Mouse (Mus musculus) thymus, postnatal 14 days (tissue): ENCODE results near the gene Dnah7b.
"Not testable (repeated sequence)": the region's sequence is repeated elsewhere in the genome, so short reads cannot be mapped to it uniquely, and the experiment has no call there.

Source experiments
- DNase-seq: peaks from one replicate; pipeline ENCODE4 v3.0.0; 2021

Dnah7b gene

DNA sequence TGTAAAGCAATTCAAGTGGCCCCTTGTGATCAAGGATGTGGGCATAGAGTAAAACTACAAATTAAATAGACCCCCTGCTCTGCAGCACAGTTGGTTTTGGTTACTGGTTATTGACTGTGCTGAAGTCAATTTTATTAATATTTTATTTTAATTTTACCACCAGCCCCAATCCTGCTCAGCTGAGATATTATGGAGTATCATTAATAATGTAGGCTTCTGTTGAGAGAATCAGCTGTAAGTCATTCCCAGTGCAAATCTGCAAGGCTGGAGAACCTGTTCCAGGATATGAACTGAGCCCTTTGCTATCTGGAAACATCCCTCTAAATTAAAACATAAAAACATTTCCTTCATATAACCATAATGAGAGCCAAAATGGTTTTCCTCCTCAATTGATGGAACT, 259.8 kb downstream of the Dnah7b start:
- not testable (repeated sequence) for DNase-seq

DNA sequence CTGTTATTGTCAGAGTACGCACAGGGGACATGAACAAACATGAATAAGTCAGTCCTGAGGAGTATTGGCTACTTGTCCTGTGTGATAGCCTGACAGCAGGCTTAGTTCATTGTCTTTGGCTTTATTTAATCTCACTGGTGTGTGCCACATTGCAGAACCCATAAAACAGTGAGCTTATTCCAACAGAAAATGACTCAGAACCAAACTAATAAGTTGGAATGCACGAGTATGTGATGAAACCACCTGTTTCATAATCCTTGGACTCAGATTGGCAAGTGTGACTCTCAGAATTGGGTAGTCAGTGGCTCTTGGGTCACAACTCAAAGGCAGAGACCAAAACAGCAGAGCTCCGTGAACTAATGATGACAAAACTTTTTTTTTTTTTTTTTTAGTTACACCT, 279.2 kb downstream of the Dnah7b start:
- DNase-seq, result not testable (repeated sequence)

DNA sequence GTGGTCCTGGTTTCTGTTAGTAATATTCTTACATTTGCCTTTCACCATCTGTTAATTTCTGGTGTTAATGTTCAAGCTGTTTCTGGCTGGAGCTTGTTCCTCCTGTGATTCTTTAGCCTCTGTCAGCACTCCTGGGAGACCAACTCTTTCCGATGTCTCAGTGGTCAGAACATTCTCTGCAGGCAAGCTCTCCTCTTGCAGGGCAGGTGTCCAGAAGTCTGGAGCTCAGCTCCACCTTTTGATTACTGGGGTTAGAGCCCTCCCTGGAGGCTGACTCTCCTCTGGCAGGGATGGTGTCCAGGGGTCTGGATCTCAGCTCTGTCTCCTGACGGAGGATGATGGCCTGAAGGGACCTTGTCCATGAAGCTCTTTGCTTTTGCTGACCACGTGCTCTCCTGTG, 314.5 kb downstream of the Dnah7b start:
- DNase-seq, result not testable (repeated sequence)

DNA sequence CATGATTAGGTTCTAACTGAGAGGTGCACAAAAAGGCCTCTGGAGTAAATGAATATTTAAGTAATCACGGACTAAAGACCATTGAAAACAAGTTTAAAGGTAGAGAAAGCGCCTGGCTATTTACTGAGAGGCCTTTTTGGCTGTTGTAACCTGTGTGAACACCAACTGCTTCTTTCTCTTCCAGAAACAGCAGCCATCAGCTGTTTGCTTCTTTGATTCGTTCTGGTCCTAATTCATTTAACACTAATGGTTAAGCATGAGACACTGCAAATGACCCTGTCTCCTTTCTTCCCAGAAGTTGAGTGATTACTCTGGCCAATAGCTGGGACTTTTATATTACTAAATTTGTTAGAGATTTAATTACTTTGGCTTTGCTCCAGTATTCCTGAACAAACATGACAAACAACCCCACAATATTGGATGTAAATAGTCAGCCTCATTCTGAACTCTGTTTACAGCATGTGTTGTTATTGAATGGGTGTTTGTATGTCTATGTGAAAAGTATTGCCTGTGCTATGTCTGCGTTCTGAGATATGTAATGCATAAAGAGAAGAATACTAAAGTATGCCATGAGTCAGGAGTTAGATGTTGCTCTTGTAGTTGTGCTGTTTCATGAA, 328.7 kb downstream of the Dnah7b start:
- not testable (repeated sequence) for DNase-seq

DNA sequence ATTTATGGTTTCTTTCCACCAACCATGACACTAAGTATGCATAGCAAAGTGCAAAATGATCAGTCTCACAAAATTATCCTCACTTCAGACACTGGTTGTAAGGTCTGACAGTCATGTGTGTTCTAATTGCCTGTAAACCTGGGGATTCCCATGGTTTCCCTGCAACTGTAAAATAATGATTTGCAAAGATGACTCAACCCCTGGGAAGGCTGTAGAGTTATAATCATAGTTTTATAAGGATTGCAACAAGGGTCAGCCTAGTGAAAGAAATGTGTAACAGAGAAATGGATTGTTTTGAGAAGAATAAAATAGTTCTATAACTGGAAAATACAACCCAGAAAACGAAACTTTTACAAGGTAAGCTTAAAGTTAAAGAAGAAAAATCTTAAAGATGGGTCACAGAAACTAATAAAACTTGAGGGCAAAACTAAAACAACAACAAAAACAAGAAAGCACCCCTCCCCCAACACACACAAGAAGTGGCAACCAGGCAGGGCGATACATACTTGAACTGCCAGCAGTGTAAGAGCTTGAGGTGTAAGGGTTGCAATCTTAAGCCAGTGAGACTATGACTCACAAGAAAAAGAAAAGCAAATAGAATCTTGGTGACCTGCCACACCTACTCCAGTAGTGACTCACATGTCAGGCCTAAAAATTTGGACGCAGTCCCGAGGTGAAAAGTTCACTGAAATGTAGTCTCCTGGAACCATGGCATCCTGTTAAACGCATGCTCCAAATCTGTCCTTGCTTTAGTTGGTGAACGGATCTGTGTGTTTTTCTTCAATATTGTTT, 342.4 kb downstream of the Dnah7b start:
- DNase-seq, result no peak

DNA sequence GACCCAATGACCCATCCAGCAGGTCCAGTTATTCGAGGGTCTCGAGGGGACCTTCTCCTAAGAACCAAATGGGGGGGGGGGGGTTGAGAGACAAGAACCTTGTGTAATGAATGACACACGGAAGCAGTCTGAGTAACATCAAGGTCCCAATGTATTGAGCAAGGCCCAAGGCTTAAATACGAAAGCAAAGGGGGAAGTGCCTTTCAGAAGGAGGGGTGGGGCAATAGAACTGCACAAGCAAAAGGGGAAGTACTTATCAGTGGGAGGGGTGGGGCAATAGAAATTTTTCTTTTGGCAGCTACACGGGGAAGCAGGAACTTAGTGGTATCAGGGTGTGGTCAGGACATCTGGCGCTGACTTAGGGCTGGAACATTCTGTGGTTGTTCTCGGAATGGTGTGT, 348.7 kb downstream of the Dnah7b start:
- not testable (repeated sequence) for DNase-seq

DNA sequence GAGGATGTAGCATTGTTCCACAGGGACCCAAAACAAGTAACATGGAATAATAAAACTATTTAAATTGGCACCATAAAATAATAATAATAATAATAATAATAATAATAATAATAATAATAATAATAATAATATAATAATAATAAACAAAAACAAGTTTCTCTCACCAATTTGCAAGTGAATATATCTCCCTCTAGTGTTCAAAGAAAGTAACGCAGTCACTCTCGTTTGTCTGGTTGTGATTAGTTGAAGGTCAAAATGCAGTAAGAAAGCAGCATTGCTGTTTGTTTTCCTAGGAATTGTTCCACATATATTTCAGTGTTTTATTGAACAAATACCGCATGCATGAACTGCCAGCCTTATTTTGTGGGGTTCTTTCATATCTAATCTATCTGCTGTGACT, 350.8 kb downstream of the Dnah7b start:
- DNase-seq, result not testable (repeated sequence)

DNA sequence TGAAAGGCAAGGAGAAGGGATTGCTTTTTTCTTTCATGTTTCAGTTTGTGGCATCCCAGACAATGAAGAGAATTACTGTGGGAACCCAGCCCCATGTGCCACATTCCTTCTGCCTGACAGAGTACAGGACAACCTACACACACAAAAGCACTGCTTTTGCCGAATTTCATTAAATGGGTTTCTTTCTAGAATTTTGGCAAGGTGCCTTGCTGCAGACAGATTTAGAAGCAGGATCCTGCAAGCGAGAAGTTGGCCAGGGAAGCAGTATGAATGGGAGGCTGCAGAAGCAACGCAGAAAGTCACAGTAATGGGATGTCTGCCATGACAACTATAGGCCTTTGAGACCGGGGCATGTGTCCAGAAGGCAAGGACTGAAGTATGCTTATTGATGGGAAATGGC, 352.9 kb downstream of the Dnah7b start:
- DNase-seq, result not testable (repeated sequence)
